Mouse (Mus musculus) stomach, postnatal 0 days (tissue): ENCODE measurements around the gene Hs3st3a1. TPM values are rescaled to one million over a fixed set of nuclear protein-coding genes. Genes with fewer than 3 reads are reported as not detected.

Experiments used
- ATAC-seq: fragments of 200-750 bp; cut with Nextera tagmentation; 2 replicates; pipeline ENCODE4 v1.8.0; 2017; ENCODE audit not compliant: low FRiP score, low TSS enrichment
- DNase-seq: peaks from one replicate; pipeline ENCODE4 v3.0.0-alpha.2; 2016; ENCODE audit warnings: low spot score
- H3K27ac ChIP-seq: fragments of 300-500 bp; sonication (generic); replicated peaks from 2 replicates; pipeline ENCODE4 v1.5.1; 2014; ENCODE audit warnings: mild to moderate bottlenecking, control low read depth
- H3K27me3 ChIP-seq: fragments of 300-500 bp; sonication (generic); 2 replicates; pipeline ENCODE4 v1.6.1; 2014; ENCODE audit warnings: low read length; ENCODE audit not compliant: control insufficient read depth, insufficient read depth
- H3K36me3 ChIP-seq: fragments of 300-500 bp; sonication (generic); 2 replicates; pipeline ENCODE4 v1.6.1; 2014; ENCODE audit warnings: low read length, mixed read lengths; ENCODE audit not compliant: control insufficient read depth, insufficient read depth
- H3K4me1 ChIP-seq: fragments of 300-500 bp; sonication (generic); replicated peaks from 2 replicates; pipeline ENCODE4 v1.6.1; 2014; ENCODE audit warnings: antibody characterized with exemption; ENCODE audit not compliant: control insufficient read depth, insufficient read depth
- H3K4me2 ChIP-seq: fragments of 300-500 bp; sonication (generic); replicated peaks from 2 replicates; pipeline ENCODE4 v1.6.1; 2014; ENCODE audit warnings: low read depth, mild to moderate bottlenecking, control low read depth, moderate library complexity
- H3K4me3 ChIP-seq: fragments of 300-500 bp; sonication (generic); 2 replicates; pipeline ENCODE4 v1.5.1; 2014; ENCODE audit warnings: low read depth, low read length, control low read depth
- H3K9ac ChIP-seq: fragments of 300-500 bp; sonication (generic); 2 replicates; pipeline ENCODE4 v1.6.1; 2014; ENCODE audit warnings: mild to moderate bottlenecking, low read length, control low read depth, mixed read lengths
- H3K9me3 ChIP-seq: fragments of 300-500 bp; sonication (generic); 2 replicates; pipeline ENCODE4 v1.6.1; 2016; ENCODE audit warnings: low read length; ENCODE audit not compliant: control insufficient read depth
- CTCF ChIP-seq: IDR thresholded peaks from 2 replicates; pipeline ENCODE4 v1.5.1; 2016; ENCODE audit warnings: antibody characterized with exemption, low read depth, mild to moderate bottlenecking, moderate library complexity
- EP300 ChIP-seq: optimal IDR thresholded peaks from 2 replicates; pipeline ENCODE3; 2016; ENCODE audit warnings: antibody characterized with exemption
- WGBS: fragments of 180-500 bp; shearing (Covaris S2); extraction: QIAGEN DNeasy Blood & Tissue Kit; methylation state at CpG from one replicate; pipeline ENCODE4 v1.1.7; 2014; 5-methylcytosine and 5-hydroxymethylcytosine counted together
- polyA plus RNA-seq: library from polyadenylated mRNA; unstranded; fragments of >200 nt; fragmentation: Nextera tagmentation; extraction: Ambion mirVana; gene quantifications from 2 replicates; pipeline ENCODE4 v1.2.1, GENCODE M21; 2015

Hs3st3a1 gene
- polyA plus RNA-seq, 1 experiment from 2014 or later, result 0.30 TPM

DNA sequence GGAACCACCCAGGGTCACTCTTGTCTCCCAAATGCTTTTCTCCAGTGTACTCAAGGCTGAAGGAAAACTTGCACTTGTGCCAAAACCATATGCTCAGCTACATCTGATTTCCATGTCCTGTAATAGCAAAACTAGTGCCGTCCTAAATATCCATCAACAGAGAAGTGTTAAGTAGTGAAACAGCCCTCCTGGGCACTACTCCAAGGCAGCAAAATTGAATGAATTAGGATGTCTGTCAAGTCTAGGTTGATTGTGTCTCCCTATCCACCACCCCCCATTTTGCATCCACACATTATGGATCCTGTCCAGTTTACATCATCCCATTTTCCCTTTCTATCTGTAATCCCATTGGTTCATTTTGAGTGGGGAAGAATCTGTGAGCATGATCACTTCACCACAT lies 16.2 kb upstream of the Hs3st3a1 start:
- no peak overlapping the region for H3K27ac ChIP-seq
- H3K9ac ChIP-seq, result no peak overlapping the region
- no peak for DNase-seq
- H3K4me3 ChIP-seq, result no peak overlapping the region
- no peak for TF ChIP-seq CTCF
- no peak for TF ChIP-seq EP300
- no peaks in the 10 kb centered on the region for H3K27me3 ChIP-seq
- H3K4me1 ChIP-seq, result no peaks in the 10 kb centered on the region
- no peaks in the 10 kb centered on the region for H3K36me3 ChIP-seq
- H3K9me3 ChIP-seq, result no peaks in the 10 kb centered on the region
- no peak for ATAC-seq
- no peak overlapping the region for H3K4me2 ChIP-seq
- 59% methylated on average over 1 of the region's 1 CpGs for WGBS

DNA sequence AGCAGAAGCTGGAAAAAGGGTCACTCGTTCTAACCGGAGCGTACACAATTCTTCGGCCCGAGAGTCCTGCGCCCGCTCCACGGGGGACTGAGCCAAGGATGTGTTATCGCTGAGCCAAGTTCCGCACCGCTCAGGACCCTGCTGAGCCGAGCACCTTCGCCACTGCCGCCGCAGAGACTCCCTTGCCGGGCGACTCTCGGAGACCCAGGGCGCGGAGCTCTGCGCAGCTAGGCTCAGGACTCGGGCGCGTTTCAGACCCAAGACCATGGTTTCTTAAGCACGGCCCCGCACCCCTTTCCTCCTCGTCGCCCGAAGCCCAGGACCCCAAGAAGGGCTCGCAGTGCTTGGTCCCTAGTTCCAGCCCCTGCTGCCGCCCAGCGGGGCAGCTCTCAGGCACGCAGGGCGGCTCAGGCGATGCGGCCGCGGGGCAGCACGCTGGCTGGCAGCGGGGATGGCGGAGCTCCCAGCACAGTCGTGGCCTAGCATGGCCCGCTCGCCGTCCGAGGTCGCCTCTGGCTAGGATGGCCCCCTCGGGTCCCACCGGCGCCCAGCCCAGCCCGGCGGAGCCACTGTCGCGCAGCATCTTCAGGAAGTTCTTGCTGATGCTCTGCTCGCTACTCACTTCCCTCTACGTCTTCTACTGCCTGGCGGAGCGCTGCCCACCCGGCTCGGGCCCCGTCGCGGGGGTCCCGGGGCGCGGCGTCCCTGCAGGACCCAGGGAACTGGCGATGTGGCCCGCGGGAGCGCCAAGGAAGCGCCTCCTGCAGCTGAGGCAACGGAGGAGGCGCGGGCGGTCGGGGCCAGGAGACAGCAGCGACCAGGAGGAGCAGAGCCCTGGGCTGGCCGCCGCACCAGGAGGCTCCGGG lies 647 bp downstream of the Hs3st3a1 start:
- Histone ChIP-seq H3K27me3 (no peaks in the 10 kb centered on the region), H3K27ac (peak overlapping the region; percentile 58), H3K4me2 (peak overlapping the region; percentile 98), H3K4me1 (peaks cover 2% of the 10 kb centered on the region; the same call in 1 of the 2 replicates), H3K36me3 (no peaks in the 10 kb centered on the region), H3K9ac (peak overlapping the region; percentile 69), H3K9me3 (no peaks in the 10 kb centered on the region), H3K4me3 (peak overlapping the region; percentile 55)
- ATAC-seq, result peak; percentile 55
- WGBS, result under 1% methylated on average over 81 of the region's 81 CpGs
- TF ChIP-seq EP300 (no peak), CTCF (peak; percentile 20)
- DNase-seq, result peak; percentile 56

DNA sequence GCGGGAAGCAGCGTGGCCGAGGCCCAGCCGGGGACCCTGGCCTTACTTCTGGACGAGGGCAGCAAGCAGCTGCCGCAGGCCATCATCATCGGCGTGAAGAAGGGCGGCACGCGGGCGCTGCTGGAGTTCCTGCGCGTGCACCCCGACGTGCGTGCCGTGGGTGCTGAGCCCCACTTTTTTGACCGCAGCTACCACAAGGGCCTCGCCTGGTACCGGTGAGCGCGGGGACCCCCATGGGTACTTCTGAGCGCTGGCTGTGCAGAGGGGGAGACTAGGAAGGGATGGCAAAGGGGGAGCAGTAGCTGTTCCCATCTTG lies 1.2 kb downstream of the Hs3st3a1 start, which contains the start of gene F930015N05Rik:
TSS of gene F930015N05Rik (minus strand) at position 242 of the 316 bp plus-strand sequence.
- Histone ChIP-seq H3K4me1 (peaks cover 2% of the 10 kb centered on the region; the same call in 1 of the 2 replicates), H3K9me3 (no peaks in the 10 kb centered on the region), H3K36me3 (no peaks in the 10 kb centered on the region), H3K9ac (peak within 1 kb of the TSS; percentile 69), H3K4me2 (peak within 1 kb of the TSS; percentile 98), H3K27ac (peak within 1 kb of the TSS; percentile 58), H3K27me3 (no peaks in the 10 kb centered on the region), H3K4me3 (peak within 1 kb of the TSS; percentile 55)
- ATAC-seq (no peak), DNase-seq (no peak)
- WGBS, result under 1% methylated on average over 23 of the region's 24 CpGs
- TF ChIP-seq CTCF (no peak), EP300 (no peak)

DNA sequence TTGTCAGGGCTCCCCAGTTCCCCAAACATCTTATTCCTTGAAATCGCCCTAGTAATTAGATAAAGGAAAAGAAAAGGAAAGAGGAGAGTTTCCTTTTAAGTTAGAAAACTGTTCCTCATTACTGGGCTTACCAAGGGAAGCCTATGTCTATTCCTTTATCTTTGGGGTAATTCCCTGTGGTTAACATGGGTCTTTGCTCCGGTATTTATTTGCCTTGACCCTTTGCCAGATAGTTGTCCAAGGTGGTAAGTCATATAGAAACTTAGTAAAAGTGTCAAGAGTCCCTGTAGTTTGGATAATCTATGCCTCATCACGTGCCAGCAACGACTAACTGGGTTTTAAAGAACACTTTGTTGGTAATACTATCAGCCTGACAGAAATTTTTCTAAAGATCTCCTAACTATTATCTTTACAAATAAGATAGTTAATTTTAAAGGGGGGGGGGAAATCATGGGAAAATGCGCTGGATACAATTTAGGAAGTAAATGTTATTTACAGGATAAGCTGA lies 1.7 kb downstream of the Hs3st3a1 start:
- TF ChIP-seq CTCF, result no peak
- no peak for TF ChIP-seq EP300
- Histone ChIP-seq H3K36me3 (no peaks in the 10 kb centered on the region), H3K27ac (no peak overlapping the region), H3K4me1 (peaks cover 2% of the 10 kb centered on the region; the same call in 1 of the 2 replicates), H3K9me3 (no peaks in the 10 kb centered on the region), H3K4me3 (peak overlapping the region; percentile 55), H3K4me2 (peak overlapping the region; percentile 98), H3K27me3 (no peaks in the 10 kb centered on the region), H3K9ac (peak overlapping the region; percentile 69)
- ATAC-seq, result no peak
- DNase-seq, result no peak
- WGBS, result 36% methylated on average over 5 of the region's 5 CpGs

DNA sequence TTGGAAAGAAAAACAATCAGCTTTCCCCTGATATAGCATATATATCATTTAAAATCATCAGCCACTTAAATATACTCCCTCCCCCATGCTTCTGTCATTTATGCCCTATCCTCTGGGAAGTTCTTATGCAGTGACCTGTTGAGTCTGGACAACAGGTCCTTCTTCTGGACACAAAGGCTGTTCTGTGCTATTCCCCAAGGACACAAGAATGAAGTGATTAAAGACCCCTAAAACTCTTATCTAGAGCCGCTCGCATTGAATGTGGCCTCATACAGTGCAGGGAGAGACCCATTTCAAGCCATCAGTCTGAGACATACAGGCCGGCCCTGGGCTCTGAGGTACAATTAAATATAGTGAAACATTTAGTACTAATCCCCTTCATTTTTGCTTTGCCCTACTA lies 2.6 kb downstream of the Hs3st3a1 start:
- Histone ChIP-seq H3K27ac (no peak overlapping the region), H3K4me3 (no peak overlapping the region), H3K27me3 (no peaks in the 10 kb centered on the region), H3K4me2 (no peak overlapping the region), H3K9me3 (no peaks in the 10 kb centered on the region), H3K9ac (no peak overlapping the region), H3K4me1 (peaks cover 2% of the 10 kb centered on the region; the same call in 1 of the 2 replicates), H3K36me3 (no peaks in the 10 kb centered on the region)
- TF ChIP-seq EP300 (no peak), CTCF (no peak)
- DNase-seq (no peak), ATAC-seq (no peak)
- WGBS, result 88% methylated on average over 3 of the region's 3 CpGs

DNA sequence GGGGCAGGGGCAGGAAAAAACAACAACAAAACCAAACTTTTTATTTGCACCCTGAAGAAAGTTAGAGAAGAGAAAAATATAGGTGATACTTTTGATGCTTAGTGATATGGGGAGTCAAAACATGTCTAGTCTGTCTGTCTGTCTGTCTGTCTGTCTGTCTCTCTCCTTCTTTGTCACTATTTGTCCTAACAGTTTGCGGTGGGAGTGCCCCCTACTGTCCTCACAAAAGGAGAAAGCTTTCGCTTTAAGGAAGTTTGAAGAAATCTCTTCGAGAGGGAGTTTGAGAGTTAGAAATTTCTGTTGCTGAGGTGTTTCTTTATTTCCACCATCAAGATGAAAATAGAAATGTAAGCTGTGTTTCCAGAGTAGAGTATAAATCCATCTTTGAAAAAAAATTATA lies 3.8 kb downstream of the Hs3st3a1 start:
- WGBS, result 45% methylated on average over 3 of the region's 3 CpGs
- no peaks in the 10 kb centered on the region for H3K27me3 ChIP-seq
- no peak overlapping the region for H3K27ac ChIP-seq
- no peak overlapping the region for H3K4me3 ChIP-seq
- no peaks in the 10 kb centered on the region for H3K9me3 ChIP-seq
- H3K9ac ChIP-seq, result no peak overlapping the region
- TF ChIP-seq CTCF, result peak; percentile 63
- no peak for TF ChIP-seq EP300
- ATAC-seq (no peak), DNase-seq (no peak)
- no peak overlapping the region for H3K4me2 ChIP-seq
- H3K4me1 ChIP-seq, result peaks cover 2% of the 10 kb centered on the region; the same call in 1 of the 2 replicates
- no peaks in the 10 kb centered on the region for H3K36me3 ChIP-seq
